Mouse (Mus musculus): Measurements from ENCODE around the gene Prr36.

DNA sequence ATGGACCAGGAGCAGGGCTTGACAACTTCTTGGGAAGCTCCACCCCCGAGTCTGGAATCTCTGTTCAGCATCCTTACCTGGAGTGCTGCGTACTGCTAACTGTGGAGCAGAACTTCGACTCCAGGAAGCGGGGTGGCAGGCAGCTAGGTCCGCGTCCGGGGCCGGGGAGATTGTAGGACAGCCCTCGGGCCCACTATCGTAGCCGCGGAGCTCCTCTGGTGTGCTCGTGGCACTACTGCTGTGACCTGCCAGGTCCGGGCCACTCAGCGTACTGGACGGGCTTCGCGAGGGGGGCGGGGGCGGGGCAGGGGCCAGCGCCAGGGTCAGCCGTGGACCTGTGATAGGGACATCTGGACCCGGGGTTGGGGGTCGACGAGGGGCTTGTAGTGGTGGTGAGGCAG lies 4.5 kb downstream of the Prr36 start:
- TF ChIP-seq POLR2A (IDR thresholded peaks at IDR 0.05; ENCODE audit: extremely low read depth, insufficient read depth, low read length) (no peak), CTCF (IDR thresholded peaks at IDR 0.05; ENCODE audit: low read depth, low read length) (no peak)

All from liver, adult 2 months (tissue).